Mouse (Mus musculus) CD8-positive naive resting alpha-beta T cell, adult 2 months (primary cell): ENCODE measurements around the gene Gfpt1.
"Not testable (repeated sequence)": the region's sequence is repeated elsewhere in the genome, so short reads cannot be mapped to it uniquely, and the experiment has no call there.

Experiments used
- DNase-seq, 2 experiments: peaks; one replicate each; pipeline ENCODE4 v3.0.0; 2022; ENCODE audit warnings: low read depth in 2 of 2, low spot score in 2 of 2

The Gfpt1 gene

GRCm38 (mm10) chr6:87041431-87041830, 1.2 kb upstream of the Gfpt1 start:
- no peak for DNase-seq

GRCm38 (mm10) chr6:87042004-87042336, 676 bp upstream of the Gfpt1 start:
- DNase-seq: no peak

- no peak for DNase-seq
Observed at GRCm38 (mm10) chr6:87043131-87043516, 478 bp downstream of the Gfpt1 start.

GRCm38 (mm10) chr6:87044895-87045294, 2.2 kb downstream of the Gfpt1 start:
- DNase-seq: no peak

GRCm38 (mm10) chr6:87045507-87045906, 2.9 kb downstream of the Gfpt1 start:
- DNase-seq: no peak

GRCm38 (mm10) chr6:87048712-87049111, 6.1 kb downstream of the Gfpt1 start:
- not testable (repeated sequence) for DNase-seq

GRCm38 (mm10) chr6:87051886-87052425, 9.3 kb downstream of the Gfpt1 start:
- DNase-seq: no peak

GRCm38 (mm10) chr6:87054193-87054592, 11.5 kb downstream of the Gfpt1 start:
- DNase-seq: no peak

- DNase-seq: no peak
Observed at GRCm38 (mm10) chr6:87059754-87060153, 17.1 kb downstream of the Gfpt1 start.

GRCm38 (mm10) chr6:87063586-87063985, 20.9 kb downstream of the Gfpt1 start:
- no peak for DNase-seq

GRCm38 (mm10) chr6:87068209-87068608, 25.6 kb downstream of the Gfpt1 start:
- no peak for DNase-seq

GRCm38 (mm10) chr6:87069195-87069900, 26.7 kb downstream of the Gfpt1 start:
- no peak for DNase-seq

GRCm38 (mm10) chr6:87070641-87071040, 28.0 kb downstream of the Gfpt1 start:
- DNase-seq: no peak

GRCm38 (mm10) chr6:87072759-87073158, 30.1 kb downstream of the Gfpt1 start:
- no peak for DNase-seq

GRCm38 (mm10) chr6:87075092-87075685, 32.5 kb downstream of the Gfpt1 start:
- DNase-seq: no peak

GRCm38 (mm10) chr6:87079457-87079856, 36.8 kb downstream of the Gfpt1 start:
- no peak for DNase-seq

GRCm38 (mm10) chr6:87085026-87085425, 42.4 kb downstream of the Gfpt1 start:
- no peak for DNase-seq

GRCm38 (mm10) chr6:87088356-87088755, 45.7 kb downstream of the Gfpt1 start:
- no peak for DNase-seq

GRCm38 (mm10) chr6:87090877-87091276, 48.2 kb downstream of the Gfpt1 start:
- DNase-seq: no peak

- DNase-seq: no peak
Observed at GRCm38 (mm10) chr6:87092476-87092875, 49.8 kb downstream of the Gfpt1 start.

GRCm38 (mm10) chr6:87093631-87094030, 51.0 kb downstream of the Gfpt1 start:
- not testable (repeated sequence) for DNase-seq

- DNase-seq: no peak
Observed at GRCm38 (mm10) chr6:87099261-87099660, 56.6 kb downstream of the Gfpt1 start.
